Mouse (Mus musculus): ENCODE data around the gene Brd9.

- TF ChIP-seq CTCF (IDR thresholded peaks at IDR 0.05; ENCODE audit: extremely low read depth, insufficient read length, insufficient replicate concordance, low read depth, low read length) (peak; percentile 42; the same call in 1 of the 2 replicates), POLR2A (IDR thresholded peaks at IDR 0.05; ENCODE audit: low read depth, low read length) (no peak)
Observed at GRCm38 (mm10) chr13:73907683-73908412, 29.8 kb upstream of the Brd9 start.

All from small intestine, adult 2 months (tissue).